Mouse (Mus musculus): ENCODE measurements at regions not wholly inside any gene's neighbourhood (a gene's known extent, or its start where the extent isn't known, plus 50 kb on each side); places are given as distances from the start of the nearest gene placed in this dataset.

DNA sequence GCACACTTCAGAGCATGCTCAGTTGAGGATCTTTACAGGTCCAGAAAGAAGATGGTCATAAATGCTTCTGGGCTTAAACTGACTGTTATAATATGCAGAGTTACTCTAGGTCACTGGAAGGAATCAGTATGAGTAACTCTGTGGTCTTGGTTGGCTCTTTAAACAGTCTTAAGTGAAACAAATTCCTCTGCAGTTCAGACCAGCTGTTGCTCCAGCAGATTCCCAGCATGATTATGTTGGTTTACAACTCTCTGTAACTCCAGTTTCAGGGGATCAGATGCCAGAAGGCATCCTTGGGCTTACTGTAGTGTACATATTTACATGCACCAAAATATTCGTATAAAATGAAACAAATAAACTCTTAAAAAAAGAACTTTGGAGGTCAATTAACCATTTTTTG, 606.1 kb upstream of the Agtr1b start:
- no peak for DNase-seq
- intact Hi-C loops (cut with DNase I): no loop called here

All from heart, postnatal 14 days (tissue).